Mouse (Mus musculus) neural tube, embryonic 14.5 days (tissue): Measurements from ENCODE around the gene Fnbp4. TPM values are rescaled to one million over a fixed set of nuclear protein-coding genes. Genes with fewer than 3 reads are reported as not detected.

Experiments
- ATAC-seq: fragments of 200-750 bp; cut with Nextera tagmentation; 2 replicates; pipeline ENCODE4 v1.8.0; 2017; ENCODE audit warnings: low read depth, mild to moderate bottlenecking, moderate TSS enrichment, moderate library complexity
- H3K27ac ChIP-seq: fragments of 300-500 bp; sonication (generic); 2 replicates; pipeline ENCODE4 v1.5.1; 2014; ENCODE audit warnings: low read depth, mild to moderate bottlenecking, control low read depth, low read length, moderate library complexity, mixed read lengths
- H3K27me3 ChIP-seq: fragments of 300-500 bp; sonication (generic); 2 replicates; pipeline ENCODE4 v1.6.1; 2014; ENCODE audit warnings: low read length; ENCODE audit not compliant: control insufficient read depth, insufficient read depth
- H3K36me3 ChIP-seq: fragments of 300-500 bp; sonication (generic); 2 replicates; pipeline ENCODE4 v1.6.1; 2014; ENCODE audit warnings: low read length, mixed read lengths; ENCODE audit not compliant: control insufficient read depth, insufficient read depth
- H3K4me1 ChIP-seq: fragments of 300-500 bp; sonication (generic); 2 replicates; pipeline ENCODE4 v1.6.1; 2014; ENCODE audit warnings: low read length; ENCODE audit not compliant: control insufficient read depth, insufficient read depth
- H3K4me2 ChIP-seq: fragments of 300-500 bp; sonication (generic); 2 replicates; pipeline ENCODE4 v1.6.1; 2014; ENCODE audit warnings: mild to moderate bottlenecking, low read depth, low read length, control low read depth
- H3K4me3 ChIP-seq: fragments of 300-500 bp; sonication (generic); 2 replicates; pipeline ENCODE4 v1.5.1; 2014; ENCODE audit warnings: low read depth, low read length, control low read depth, mixed read lengths
- H3K9ac ChIP-seq: fragments of 300-500 bp; sonication (generic); replicated peaks from 2 replicates; pipeline ENCODE4 v1.6.1; 2014; ENCODE audit warnings: low read depth, mild to moderate bottlenecking, control low read depth, low read length, mixed read lengths
- H3K9me3 ChIP-seq: fragments of 300-500 bp; sonication (generic); 2 replicates; pipeline ENCODE4 v1.6.1; 2016; ENCODE audit warnings: low read length; ENCODE audit not compliant: control insufficient read depth
- WGBS: fragments of 180-500 bp; shearing (Covaris S2); extraction: QIAGEN DNeasy Blood & Tissue Kit; methylation state at CpG from one replicate; pipeline ENCODE4 v1.1.7; 2014; 5-methylcytosine and 5-hydroxymethylcytosine counted together
- polyA plus RNA-seq: library from polyadenylated mRNA; unstranded; fragments of >200 nt; fragmentation: Nextera tagmentation; extraction: Ambion mirVana; gene quantifications from 2 replicates; pipeline ENCODE4 v1.2.1, GENCODE M21; 2014

The Fnbp4 gene
- polyA plus RNA-seq, 1 experiment from 2014 or later = 110 TPM

- Histone ChIP-seq H3K27me3 (no peaks in the 10 kb centered on the region), H3K9ac (no peak overlapping the region), H3K4me1 (peaks cover 3% of the 10 kb centered on the region), H3K4me2 (no peak overlapping the region), H3K4me3 (no peak overlapping the region), H3K9me3 (no peaks in the 10 kb centered on the region), H3K27ac (no peak overlapping the region), H3K36me3 (peaks cover 22% of the 10 kb centered on the region)
- 95% methylated on average over 3 of the region's 3 CpGs for WGBS
- no peak for ATAC-seq
Observed at GRCm38 (mm10) chr2:90739327-90739726, 5.8 kb upstream of the Fnbp4 start.

GRCm38 (mm10) chr2:90739921-90740320 lies 5.2 kb upstream of the Fnbp4 start:
- Histone ChIP-seq H3K9me3 (no peaks in the 10 kb centered on the region), H3K27me3 (no peaks in the 10 kb centered on the region), H3K9ac (no peak overlapping the region), H3K27ac (no peak overlapping the region), H3K4me3 (no peak overlapping the region), H3K36me3 (peaks cover 17% of the 10 kb centered on the region), H3K4me1 (peaks cover 6% of the 10 kb centered on the region), H3K4me2 (no peak overlapping the region)
- ATAC-seq = no peak
- 90% methylated on average over 5 of the region's 5 CpGs for WGBS

- ATAC-seq = peak; percentile 4; the same call in 1 of the 2 replicates
- Histone ChIP-seq H3K4me1 (peaks cover 21% of the 10 kb centered on the region), H3K4me2 (peak overlapping the region; percentile 50), H3K9me3 (no peaks in the 10 kb centered on the region), H3K4me3 (peak overlapping the region; percentile 95), H3K36me3 (no peaks in the 10 kb centered on the region; the same call in 1 of the 2 replicates), H3K27me3 (no peaks in the 10 kb centered on the region), H3K9ac (peak overlapping the region; percentile 39; the same call in 1 of the 2 replicates), H3K27ac (peak overlapping the region; percentile 97)
- WGBS = 60% methylated on average over 12 of the region's 12 CpGs
Observed at GRCm38 (mm10) chr2:90744285-90745052, 701 bp upstream of the Fnbp4 start.

GRCm38 (mm10) chr2:90745740-90746537 lies 769 bp downstream of the Fnbp4 start:
- no peaks in the 10 kb centered on the region; the same call in 1 of the 2 replicates for H3K36me3 ChIP-seq
- peak overlapping the region; percentile 95 for H3K9ac ChIP-seq
- peak overlapping the region; percentile 94 for H3K4me2 ChIP-seq
- WGBS = under 1% methylated on average over 54 of the region's 54 CpGs
- ATAC-seq = peak; percentile 35
- peak overlapping the region; percentile 95 for H3K4me3 ChIP-seq
- peak overlapping the region; percentile 97 for H3K27ac ChIP-seq
- H3K27me3 ChIP-seq = no peaks in the 10 kb centered on the region
- peaks cover 21% of the 10 kb centered on the region for H3K4me1 ChIP-seq
- H3K9me3 ChIP-seq = no peaks in the 10 kb centered on the region

- Histone ChIP-seq H3K4me1 (peaks cover 21% of the 10 kb centered on the region), H3K9ac (peak overlapping the region; percentile 95), H3K9me3 (no peaks in the 10 kb centered on the region), H3K4me2 (peak overlapping the region; percentile 94), H3K27ac (peak overlapping the region; percentile 97; the same call in 1 of the 2 replicates), H3K36me3 (peaks cover 5% of the 10 kb centered on the region), H3K27me3 (no peaks in the 10 kb centered on the region), H3K4me3 (peak overlapping the region; percentile 95)
- ATAC-seq = no peak
- WGBS = 16% methylated on average over 4 of the region's 4 CpGs
Observed at GRCm38 (mm10) chr2:90746538-90746865, 1.3 kb downstream of the Fnbp4 start.

GRCm38 (mm10) chr2:90747131-90747530 lies 2.0 kb downstream of the Fnbp4 start:
- H3K9me3 ChIP-seq = no peaks in the 10 kb centered on the region
- peaks cover 21% of the 10 kb centered on the region for H3K4me1 ChIP-seq
- H3K27ac ChIP-seq = no peak overlapping the region
- ATAC-seq = no peak
- no peak overlapping the region for H3K9ac ChIP-seq
- no peaks in the 10 kb centered on the region for H3K27me3 ChIP-seq
- H3K4me2 ChIP-seq = peak overlapping the region; percentile 94
- peaks cover 6% of the 10 kb centered on the region for H3K36me3 ChIP-seq
- H3K4me3 ChIP-seq = peak overlapping the region; percentile 95
- WGBS = 92% methylated on average over 10 of the region's 10 CpGs

- H3K4me2 ChIP-seq = no peak overlapping the region
- 87% methylated on average over 6 of the region's 6 CpGs for WGBS
- peaks cover 31% of the 10 kb centered on the region for H3K36me3 ChIP-seq
- H3K27me3 ChIP-seq = no peaks in the 10 kb centered on the region
- no peak overlapping the region for H3K4me3 ChIP-seq
- H3K9ac ChIP-seq = no peak overlapping the region
- H3K27ac ChIP-seq = no peak overlapping the region
- no peaks in the 10 kb centered on the region for H3K9me3 ChIP-seq
- ATAC-seq = no peak
- peaks cover 15% of the 10 kb centered on the region for H3K4me1 ChIP-seq
Observed at GRCm38 (mm10) chr2:90749676-90750459, 4.7 kb downstream of the Fnbp4 start.

- Histone ChIP-seq H3K36me3 (peaks cover 61% of the 10 kb centered on the region), H3K4me2 (no peak overlapping the region), H3K27me3 (no peaks in the 10 kb centered on the region), H3K9me3 (no peaks in the 10 kb centered on the region), H3K9ac (no peak overlapping the region), H3K27ac (no peak overlapping the region), H3K4me3 (no peak overlapping the region), H3K4me1 (peaks cover 4% of the 10 kb centered on the region)
- WGBS = 89% methylated on average over 2 of the region's 2 CpGs
- ATAC-seq = no peak
Observed at GRCm38 (mm10) chr2:90753565-90753964, 8.4 kb downstream of the Fnbp4 start.
